Mouse (Mus musculus) fat pad, adult 2 months (tissue): ENCODE measurements at regions not wholly inside any gene's neighbourhood (a gene's known extent, or its start where the extent isn't known, plus 50 kb on each side); places are given as distances from the start of the nearest gene placed in this dataset.
A peak's percentile ranks its signal among the peaks of the same experiment; 100 is the strongest.

Experiments
- DNase-seq: peaks from one replicate; pipeline ENCODE4 v3.0.0-alpha.2; 2011; ENCODE audit warnings: low read depth, low spot score; ENCODE audit errors: extremely low read depth

- no peak for DNase-seq
Measured at GRCm38 (mm10) chr13:42498351-42498750, 182.1 kb upstream of the Phactr1 start.

- DNase-seq = no peak
Measured at GRCm38 (mm10) chr13:42507535-42507934, 172.9 kb upstream of the Phactr1 start.

- no peak for DNase-seq
Measured at GRCm38 (mm10) chr13:42518686-42519085, 161.7 kb upstream of the Phactr1 start.

- no peak for DNase-seq
Measured at GRCm38 (mm10) chr13:42522553-42522952, 157.9 kb upstream of the Phactr1 start.

GRCm38 (mm10) chr13:42526163-42526562 lies 154.3 kb upstream of the Phactr1 start:
- no peak for DNase-seq

GRCm38 (mm10) chr13:42526966-42527365 lies 153.5 kb upstream of the Phactr1 start:
- DNase-seq = no peak

GRCm38 (mm10) chr13:42528169-42528568 lies 152.3 kb upstream of the Phactr1 start:
- no peak for DNase-seq

- DNase-seq = no peak
Measured at GRCm38 (mm10) chr13:42536501-42537210, 143.8 kb upstream of the Phactr1 start.

- DNase-seq = no peak
Measured at GRCm38 (mm10) chr13:42538046-42538445, 142.4 kb upstream of the Phactr1 start.

GRCm38 (mm10) chr13:42544536-42545094 lies 135.8 kb upstream of the Phactr1 start:
- DNase-seq = no peak

- no peak for DNase-seq
Measured at GRCm38 (mm10) chr13:42546389-42546788, 134.0 kb upstream of the Phactr1 start.

- DNase-seq = no peak
Measured at GRCm38 (mm10) chr13:42546851-42547250, 133.6 kb upstream of the Phactr1 start.

GRCm38 (mm10) chr13:42549021-42549559 lies 131.3 kb upstream of the Phactr1 start:
- no peak for DNase-seq

GRCm38 (mm10) chr13:42554961-42555360 lies 125.5 kb upstream of the Phactr1 start:
- DNase-seq = peak; percentile 84

- no peak for DNase-seq
Measured at GRCm38 (mm10) chr13:42558526-42558925, 121.9 kb upstream of the Phactr1 start.

- DNase-seq = no peak
Measured at GRCm38 (mm10) chr13:42561446-42561845, 119.0 kb upstream of the Phactr1 start.

- no peak for DNase-seq
Measured at GRCm38 (mm10) chr13:42565291-42566058, 114.9 kb upstream of the Phactr1 start.

- DNase-seq = peak; percentile 36
Measured at GRCm38 (mm10) chr13:42570600-42571348, 109.6 kb upstream of the Phactr1 start.

GRCm38 (mm10) chr13:42574189-42574588 lies 106.2 kb upstream of the Phactr1 start:
- no peak for DNase-seq

- DNase-seq = no peak
Measured at GRCm38 (mm10) chr13:42575725-42576426, 104.5 kb upstream of the Phactr1 start.
